Mouse (Mus musculus) MN1 (cell line): ENCODE data around the gene Barhl1.

Source experiments
- DNase-seq: peaks from one replicate; pipeline ENCODE4 v3.0.0-alpha.2; 2016; ENCODE audit warnings: low spot score

The Barhl1 gene

DNA sequence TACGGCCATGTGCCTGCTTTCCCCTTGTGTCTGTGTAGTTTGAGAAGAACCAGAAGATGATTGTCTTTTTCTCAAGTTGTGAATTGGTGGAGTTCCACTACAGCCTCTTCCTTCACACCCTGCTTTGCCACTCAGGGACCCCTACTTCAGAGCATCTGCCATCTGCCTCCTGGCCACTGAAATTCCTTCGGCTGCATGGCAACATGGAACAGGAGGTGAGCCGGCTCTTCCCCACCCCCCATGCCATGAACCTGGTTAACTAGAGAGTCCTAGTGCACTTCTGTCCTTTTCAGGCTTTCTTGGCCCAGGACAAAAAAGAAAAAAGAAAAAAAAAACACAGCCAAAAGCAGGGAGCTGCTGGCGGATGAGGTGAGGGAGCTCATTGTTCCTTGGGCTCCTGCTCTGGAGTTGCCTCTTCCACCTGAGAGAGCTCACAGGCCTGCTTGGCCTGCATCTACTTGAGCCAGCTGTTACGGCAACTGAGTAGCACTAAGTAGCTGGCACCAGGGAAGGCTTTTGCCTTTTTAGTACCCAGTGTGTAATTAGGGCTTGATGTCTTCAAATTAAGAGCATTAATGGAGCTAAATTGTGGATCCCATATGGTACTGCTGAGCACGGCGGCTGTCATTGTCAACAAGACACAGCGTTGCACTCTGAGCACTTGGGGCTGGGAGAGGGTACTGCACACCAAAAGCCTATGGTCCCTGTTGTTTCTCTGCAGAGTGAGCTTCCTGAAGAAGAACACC is 55.6 kb downstream of the Barhl1 start:
- no peak for DNase-seq

DNA sequence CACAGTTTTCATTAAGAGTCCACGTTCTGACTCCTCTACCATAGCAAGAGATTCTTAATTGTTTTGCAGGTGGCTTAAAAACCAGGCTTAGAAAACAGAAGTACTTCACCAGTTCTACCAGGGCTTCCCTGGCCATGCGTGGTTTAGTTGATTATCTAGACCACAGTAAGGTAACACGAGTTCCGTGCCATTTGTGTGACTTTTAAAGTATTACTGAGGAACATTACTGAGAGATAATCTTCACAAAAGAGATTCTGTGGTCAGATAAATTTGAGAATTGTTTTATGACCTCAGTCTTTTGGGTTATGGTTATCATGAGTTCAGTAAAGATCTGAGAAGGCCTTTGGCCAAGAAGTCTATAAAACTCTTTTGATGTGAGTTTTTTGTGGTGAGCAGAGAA is 57.2 kb downstream of the Barhl1 start:
- DNase-seq = no peak
